Mouse (Mus musculus) limb, embryonic 11.5 days (tissue): ENCODE data around the gene Ppp1r9a. TPM values are rescaled to one million over a fixed set of nuclear protein-coding genes. Genes with fewer than 3 reads are reported as not detected.

Experiments used
- ATAC-seq: fragments of 200-750 bp; cut with Nextera tagmentation; 2 replicates; pipeline ENCODE4 v1.8.0; 2017; ENCODE audit warnings: low read depth; ENCODE audit not compliant: insufficient number of reproducible peaks, low FRiP score, low TSS enrichment
- DNase-seq: peaks from one replicate; pipeline ENCODE4 v3.0.0-alpha.2; 2015; ENCODE audit warnings: low spot score
- H3K27ac ChIP-seq: fragments of 300-500 bp; sonication (generic); replicated peaks from 2 replicates; pipeline ENCODE4 v1.5.1; 2014; ENCODE audit warnings: low read depth, mild to moderate bottlenecking, low read length
- H3K27me3 ChIP-seq: fragments of 300-500 bp; sonication (generic); 2 replicates; pipeline ENCODE4 v1.6.1; 2014; ENCODE audit warnings: mild to moderate bottlenecking, low read length, mixed read lengths; ENCODE audit not compliant: control insufficient read depth, insufficient read depth
- H3K36me3 ChIP-seq: fragments of 300-500 bp; sonication (generic); 2 replicates; pipeline ENCODE4 v1.6.1; 2014; ENCODE audit warnings: mild to moderate bottlenecking, low read length, moderate library complexity, mixed read lengths; ENCODE audit not compliant: control insufficient read depth, insufficient read depth
- H3K4me1 ChIP-seq: fragments of 300-500 bp; sonication (generic); 2 replicates; pipeline ENCODE4 v1.6.1; 2014; ENCODE audit warnings: low read length, mixed read lengths; ENCODE audit not compliant: control insufficient read depth, insufficient read depth
- H3K4me2 ChIP-seq: fragments of 300-500 bp; sonication (generic); 2 replicates; pipeline ENCODE4 v1.6.1; 2014; ENCODE audit warnings: low read depth, mild to moderate bottlenecking, moderate library complexity; ENCODE audit not compliant: severe bottlenecking
- H3K4me3 ChIP-seq: fragments of 300-500 bp; sonication (generic); 2 replicates; pipeline ENCODE4 v1.5.1; 2014; ENCODE audit warnings: low read depth, low read length
- H3K9ac ChIP-seq: fragments of 300-500 bp; sonication (generic); 2 replicates; pipeline ENCODE4 v1.6.1; 2014; ENCODE audit warnings: mild to moderate bottlenecking, low read length
- H3K9me3 ChIP-seq: fragments of 300-500 bp; sonication (generic); 2 replicates; pipeline ENCODE4 v1.6.1; 2016; ENCODE audit warnings: low read length; ENCODE audit not compliant: control insufficient read depth
- WGBS: fragments of 180-500 bp; shearing (Covaris S2); extraction: QIAGEN DNeasy Blood & Tissue Kit; methylation state at CpG from one replicate; pipeline ENCODE4 v1.1.7; 2014; 5-methylcytosine and 5-hydroxymethylcytosine counted together
- polyA plus RNA-seq: library from polyadenylated mRNA; unstranded; fragments of >200 nt; fragmentation: Nextera tagmentation; extraction: Ambion mirVana; gene quantifications from 2 replicates; pipeline ENCODE4 v1.2.1, GENCODE M21; 2014

The Ppp1r9a gene
- polyA plus RNA-seq, 1 experiment from 2014 or later: 27.9 TPM

GRCm38 (mm10) chr6:5027213-5027612 lies 124.5 kb downstream of the Ppp1r9a start:
- H3K36me3 ChIP-seq: no peaks in the 10 kb centered on the region
- peaks cover 6% of the 10 kb centered on the region; the same call in 1 of the 2 replicates for H3K4me1 ChIP-seq
- H3K4me2 ChIP-seq: no peak overlapping the region
- no peak overlapping the region for H3K9ac ChIP-seq
- ATAC-seq (no peak), DNase-seq (no peak)
- H3K27me3 ChIP-seq: no peaks in the 10 kb centered on the region
- no peak overlapping the region for H3K27ac ChIP-seq
- H3K4me3 ChIP-seq: no peak overlapping the region
- 92% methylated on average over 2 of the region's 2 CpGs for WGBS
- no peaks in the 10 kb centered on the region for H3K9me3 ChIP-seq

- no peak overlapping the region for H3K9ac ChIP-seq
- H3K27me3 ChIP-seq: no peaks in the 10 kb centered on the region
- no peak overlapping the region for H3K27ac ChIP-seq
- no peaks in the 10 kb centered on the region for H3K36me3 ChIP-seq
- H3K4me1 ChIP-seq: peaks cover 6% of the 10 kb centered on the region; the same call in 1 of the 2 replicates
- ATAC-seq (no peak), DNase-seq (no peak)
- H3K4me3 ChIP-seq: no peak overlapping the region
- no peaks in the 10 kb centered on the region for H3K9me3 ChIP-seq
- WGBS: 51% methylated on average over 5 of the region's 5 CpGs
- H3K4me2 ChIP-seq: no peak overlapping the region
These were observed 125.1 kb downstream of the Ppp1r9a start for GRCm38 (mm10) chr6:5027801-5028200.

- H3K36me3 ChIP-seq: no peaks in the 10 kb centered on the region
- no peak overlapping the region for H3K4me2 ChIP-seq
- no peaks in the 10 kb centered on the region for H3K27me3 ChIP-seq
- WGBS: 63% methylated on average over 13 of the region's 13 CpGs
- H3K9ac ChIP-seq: no peak overlapping the region
- DNase-seq: peak; percentile 20
- ATAC-seq: no peak
- no peak overlapping the region for H3K27ac ChIP-seq
- peaks cover 6% of the 10 kb centered on the region; the same call in 1 of the 2 replicates for H3K4me1 ChIP-seq
- no peak overlapping the region for H3K4me3 ChIP-seq
- H3K9me3 ChIP-seq: no peaks in the 10 kb centered on the region
These were observed 126.6 kb downstream of the Ppp1r9a start for GRCm38 (mm10) chr6:5029205-5029927.

GRCm38 (mm10) chr6:5029956-5030355 lies 127.2 kb downstream of the Ppp1r9a start:
- peaks cover 6% of the 10 kb centered on the region; the same call in 1 of the 2 replicates for H3K4me1 ChIP-seq
- 93% methylated on average over 5 of the region's 5 CpGs for WGBS
- no peak overlapping the region for H3K27ac ChIP-seq
- H3K9me3 ChIP-seq: no peaks in the 10 kb centered on the region
- H3K36me3 ChIP-seq: no peaks in the 10 kb centered on the region
- H3K4me2 ChIP-seq: no peak overlapping the region
- no peaks in the 10 kb centered on the region for H3K27me3 ChIP-seq
- no peak for ATAC-seq
- no peak overlapping the region for H3K4me3 ChIP-seq
- DNase-seq: no peak
- no peak overlapping the region for H3K9ac ChIP-seq

DNA sequence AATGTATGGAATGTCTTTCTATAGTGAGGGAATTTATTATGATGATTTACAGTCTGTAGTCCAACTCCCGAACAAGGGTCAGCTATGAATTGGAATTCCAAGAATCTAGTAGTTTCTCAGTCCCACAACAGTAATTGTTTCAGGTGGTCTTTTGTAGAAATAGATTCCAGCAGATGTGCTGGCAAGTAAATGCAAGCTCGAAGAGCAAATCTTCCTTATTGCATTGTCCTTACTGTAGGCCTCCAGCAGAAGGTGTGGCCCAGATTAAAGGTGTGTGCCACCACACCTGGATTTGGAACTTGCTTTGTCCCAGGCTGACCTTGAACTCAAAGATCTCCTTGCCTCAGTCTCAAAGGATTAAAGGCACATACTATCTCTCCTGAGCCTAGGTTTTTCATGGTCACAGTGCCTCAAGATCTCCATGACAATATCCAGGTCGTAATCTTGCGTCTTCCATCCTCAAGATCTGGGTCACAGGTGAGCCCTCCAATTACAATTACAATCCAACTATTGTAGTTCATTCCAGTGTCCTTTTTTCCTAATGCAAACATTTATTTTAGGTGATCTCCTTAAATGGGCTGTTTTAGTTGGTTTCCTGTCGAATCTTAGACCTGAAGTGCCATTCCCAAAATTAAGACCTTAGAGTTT lies 130.4 kb downstream of the Ppp1r9a start:
- ATAC-seq (no peak), DNase-seq (no peak)
- WGBS: 86% methylated on average over 5 of the region's 5 CpGs
- H3K9ac ChIP-seq: no peak overlapping the region
- H3K36me3 ChIP-seq: no peaks in the 10 kb centered on the region
- H3K4me1 ChIP-seq: peaks cover 2% of the 10 kb centered on the region; the same call in 1 of the 2 replicates
- no peak overlapping the region for H3K27ac ChIP-seq
- no peaks in the 10 kb centered on the region for H3K9me3 ChIP-seq
- no peaks in the 10 kb centered on the region for H3K27me3 ChIP-seq
- H3K4me3 ChIP-seq: no peak overlapping the region
- no peak overlapping the region for H3K4me2 ChIP-seq

DNA sequence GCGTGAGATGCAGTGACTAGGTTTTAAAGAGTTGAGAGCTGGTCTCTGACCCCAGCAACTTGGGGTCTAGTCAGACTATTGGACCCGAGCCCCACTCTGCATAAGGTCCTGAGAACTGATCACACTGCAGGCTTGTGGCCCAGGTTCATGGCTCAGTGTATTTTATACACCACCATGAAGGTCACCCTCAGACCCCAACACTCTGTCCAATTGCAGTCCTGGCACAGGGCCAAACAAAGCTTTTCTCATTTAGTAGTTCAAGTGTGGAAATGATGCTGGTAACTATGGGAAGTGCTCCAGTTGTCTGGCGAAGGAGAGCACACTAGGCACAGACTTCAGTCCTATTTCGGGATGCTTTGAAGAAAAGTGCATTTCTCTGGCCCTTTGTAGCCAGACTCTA lies 134.5 kb downstream of the Ppp1r9a start:
- WGBS: 89% methylated on average over 4 of the region's 4 CpGs
- Histone ChIP-seq H3K9ac (no peak overlapping the region), H3K4me3 (no peak overlapping the region), H3K27ac (no peak overlapping the region), H3K4me2 (no peak overlapping the region), H3K9me3 (no peaks in the 10 kb centered on the region), H3K36me3 (no peaks in the 10 kb centered on the region), H3K27me3 (no peaks in the 10 kb centered on the region), H3K4me1 (no peaks in the 10 kb centered on the region)
- ATAC-seq (no peak), DNase-seq (no peak)

DNA sequence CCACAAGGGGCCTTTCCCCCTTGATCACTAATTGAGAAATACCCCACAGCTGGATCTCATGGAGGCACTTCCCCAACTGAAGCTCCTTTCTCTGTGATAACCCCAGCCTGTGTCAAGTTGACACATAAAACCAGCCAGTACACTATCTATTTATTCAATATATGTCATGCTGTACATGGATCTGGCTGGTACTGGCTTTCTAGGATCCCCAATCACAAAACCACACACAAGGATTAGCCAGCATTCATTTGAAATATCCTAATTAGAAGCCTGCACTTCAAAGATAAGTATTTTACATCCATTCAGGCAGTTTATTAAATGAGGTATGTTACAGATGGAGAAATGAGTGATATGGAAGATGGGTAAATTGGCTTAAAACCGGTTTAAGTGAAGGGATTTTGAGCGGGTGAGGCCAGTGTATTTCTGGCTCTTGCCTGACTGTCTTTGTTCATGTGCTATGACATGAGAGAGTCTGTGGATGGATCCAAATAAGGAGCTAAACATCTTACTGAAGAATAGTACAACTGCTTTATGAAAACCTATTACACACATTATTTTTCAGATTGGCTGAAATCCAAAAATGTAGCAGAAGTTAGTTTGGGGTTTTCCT lies 135.5 kb downstream of the Ppp1r9a start:
- Histone ChIP-seq H3K4me3 (no peak overlapping the region), H3K4me1 (no peaks in the 10 kb centered on the region), H3K27ac (no peak overlapping the region), H3K27me3 (no peaks in the 10 kb centered on the region), H3K4me2 (no peak overlapping the region), H3K9me3 (no peaks in the 10 kb centered on the region), H3K9ac (no peak overlapping the region), H3K36me3 (no peaks in the 10 kb centered on the region)
- WGBS: 93% methylated on average over 2 of the region's 2 CpGs
- no peak for DNase-seq
- ATAC-seq: no peak

GRCm38 (mm10) chr6:5039316-5039715 lies 136.6 kb downstream of the Ppp1r9a start:
- ATAC-seq (no peak), DNase-seq (no peak)
- H3K9ac ChIP-seq: no peak overlapping the region
- H3K27me3 ChIP-seq: no peaks in the 10 kb centered on the region
- H3K9me3 ChIP-seq: no peaks in the 10 kb centered on the region
- 0 out of 2 replicates have a peak, but pooled peaks cover 2% of the 10 kb centered on the region for H3K4me1 ChIP-seq
- H3K27ac ChIP-seq: no peak overlapping the region
- no peak overlapping the region for H3K4me2 ChIP-seq
- no peak overlapping the region for H3K4me3 ChIP-seq
- 90% methylated on average over 2 of the region's 2 CpGs for WGBS
- H3K36me3 ChIP-seq: no peaks in the 10 kb centered on the region
